Mouse (Mus musculus): ENCODE data around the gene Gm11111. TPM values are rescaled to one million over a fixed set of nuclear protein-coding genes. Genes with fewer than 3 reads are reported as not detected.

The Gm11111 gene
- not detected in 2 replicates for polyA plus RNA-seq (2015; fragmentation: Nextera tagmentation; extraction: Ambion mirVana)

- no peaks in the 10 kb centered on the region for H3K9me3 ChIP-seq
- H3K4me1 ChIP-seq (replicated peaks) = no peaks in the 10 kb centered on the region
- H3K4me2 ChIP-seq (replicated peaks) = no peak within 1 kb of the TSS
- no peak within 1 kb of the TSS for H3K4me3 ChIP-seq (replicated peaks)
- H3K27me3 ChIP-seq (replicated peaks) = no peaks in the 10 kb centered on the region
- H3K36me3 ChIP-seq = no peaks in the 10 kb centered on the region
- ATAC-seq = no peak
- no peak within 1 kb of the TSS for H3K9ac ChIP-seq
- no peak within 1 kb of the TSS for H3K27ac ChIP-seq
Measured at GRCm38 (mm10) chr5:98552395-98552794, at the start of gene Gm11111. Gene Gm11111, plus strand, starts transcription at chr5:98552695.

GRCm38 (mm10) chr5:98516214-98516613 is 36.3 kb upstream of the Gm11111 start:
- H3K9me3 ChIP-seq = no peaks in the 10 kb centered on the region
- 59% methylated on average over 7 of the region's 7 CpGs for WGBS
- H3K9ac ChIP-seq = no peak overlapping the region
- 0 out of 2 replicates have a peak, but pooled peaks cover 3% of the 10 kb centered on the region for H3K4me1 ChIP-seq (replicated peaks)
- ATAC-seq = no peak
- no peak overlapping the region for H3K27ac ChIP-seq
- no peaks in the 10 kb centered on the region for H3K27me3 ChIP-seq (replicated peaks)
- no peaks in the 10 kb centered on the region for H3K36me3 ChIP-seq
- H3K4me3 ChIP-seq (replicated peaks) = no peak overlapping the region
- H3K4me2 ChIP-seq (replicated peaks) = no peak overlapping the region

GRCm38 (mm10) chr5:98520118-98520517 is 32.4 kb upstream of the Gm11111 start:
- no peak for ATAC-seq
- no peak overlapping the region for H3K4me2 ChIP-seq (replicated peaks)

GRCm38 (mm10) chr5:98522270-98522977 is 30.1 kb upstream of the Gm11111 start:
- Histone ChIP-seq H3K9me3 (no peaks in the 10 kb centered on the region), H3K27me3 (replicated peaks) (no peaks in the 10 kb centered on the region), H3K4me3 (replicated peaks) (no peak overlapping the region), H3K9ac (no peak overlapping the region), H3K36me3 (no peaks in the 10 kb centered on the region), H3K4me2 (replicated peaks) (no peak overlapping the region), H3K4me1 (replicated peaks) (0 out of 2 replicates have a peak, but pooled peaks cover 3% of the 10 kb centered on the region), H3K27ac (no peak overlapping the region)
- no peak for ATAC-seq
- 83% methylated on average over 7 of the region's 7 CpGs for WGBS

More at GRCm38 (mm10) chr5:98520118-98520517, 32.4 kb upstream of the Gm11111 start:
- 30% methylated on average over 2 of the region's 2 CpGs for WGBS
- H3K27ac ChIP-seq = no peak overlapping the region
- H3K9ac ChIP-seq = no peak overlapping the region
- H3K27me3 ChIP-seq (replicated peaks) = no peaks in the 10 kb centered on the region
- no peak overlapping the region for H3K4me3 ChIP-seq (replicated peaks)
- no peaks in the 10 kb centered on the region for H3K9me3 ChIP-seq
- no peaks in the 10 kb centered on the region for H3K36me3 ChIP-seq
- 0 out of 2 replicates have a peak, but pooled peaks cover 3% of the 10 kb centered on the region for H3K4me1 ChIP-seq (replicated peaks)

- no peak overlapping the region for H3K4me2 ChIP-seq (replicated peaks)
- WGBS = 82% methylated on average over 7 of the region's 7 CpGs
- H3K4me1 ChIP-seq (replicated peaks) = 0 out of 2 replicates have a peak, but pooled peaks cover 3% of the 10 kb centered on the region
- no peaks in the 10 kb centered on the region for H3K9me3 ChIP-seq
- no peak overlapping the region for H3K4me3 ChIP-seq (replicated peaks)
- no peaks in the 10 kb centered on the region for H3K36me3 ChIP-seq
- no peak overlapping the region for H3K9ac ChIP-seq
- ATAC-seq = peak; percentile 54; the same call in 1 of the 2 replicates
- H3K27me3 ChIP-seq (replicated peaks) = no peaks in the 10 kb centered on the region
- no peak overlapping the region for H3K27ac ChIP-seq
Measured at GRCm38 (mm10) chr5:98523050-98523449, 29.4 kb upstream of the Gm11111 start.

- Histone ChIP-seq H3K36me3 (no peaks in the 10 kb centered on the region), H3K4me3 (replicated peaks) (no peak overlapping the region), H3K27me3 (replicated peaks) (no peaks in the 10 kb centered on the region), H3K4me2 (replicated peaks) (no peak overlapping the region), H3K9me3 (no peaks in the 10 kb centered on the region), H3K4me1 (replicated peaks) (0 out of 2 replicates have a peak, but pooled peaks cover 3% of the 10 kb centered on the region), H3K9ac (no peak overlapping the region), H3K27ac (no peak overlapping the region)
- ATAC-seq = peak; percentile 85
- 78% methylated on average over 1 of the region's 1 CpGs for WGBS
Measured at GRCm38 (mm10) chr5:98523783-98524182, 28.7 kb upstream of the Gm11111 start.

- no peaks in the 10 kb centered on the region for H3K4me1 ChIP-seq (replicated peaks)
- no peak overlapping the region for H3K27ac ChIP-seq
- no peak overlapping the region for H3K4me3 ChIP-seq (replicated peaks)
- no peaks in the 10 kb centered on the region for H3K27me3 ChIP-seq (replicated peaks)
- no peak for ATAC-seq
- H3K9ac ChIP-seq = no peak overlapping the region
- no peaks in the 10 kb centered on the region for H3K9me3 ChIP-seq
- 81% methylated on average over 1 of the region's 1 CpGs for WGBS
- H3K4me2 ChIP-seq (replicated peaks) = no peak overlapping the region
- H3K36me3 ChIP-seq = no peaks in the 10 kb centered on the region
Measured at GRCm38 (mm10) chr5:98541333-98541732, 11.2 kb upstream of the Gm11111 start.

- 35% methylated on average over 5 of the region's 5 CpGs for WGBS
- no peak for ATAC-seq
- no peaks in the 10 kb centered on the region for H3K9me3 ChIP-seq
- no peak overlapping the region for H3K4me3 ChIP-seq (replicated peaks)
- no peak overlapping the region for H3K4me2 ChIP-seq (replicated peaks)
- no peaks in the 10 kb centered on the region for H3K27me3 ChIP-seq (replicated peaks)
- H3K9ac ChIP-seq = no peak overlapping the region
- H3K36me3 ChIP-seq = no peaks in the 10 kb centered on the region
- no peaks in the 10 kb centered on the region for H3K4me1 ChIP-seq (replicated peaks)
- no peak overlapping the region for H3K27ac ChIP-seq
Measured at GRCm38 (mm10) chr5:98550285-98550684, 2.2 kb upstream of the Gm11111 start.

GRCm38 (mm10) chr5:98550873-98551272 is 1.6 kb upstream of the Gm11111 start:
- no peak for ATAC-seq
- no peak overlapping the region for H3K4me2 ChIP-seq (replicated peaks)
- WGBS = 92% methylated on average over 1 of the region's 1 CpGs

GRCm38 (mm10) chr5:98552811-98553601 is 511 bp downstream of the Gm11111 start:
- no peak overlapping the region for H3K4me2 ChIP-seq (replicated peaks)
- H3K36me3 ChIP-seq = no peaks in the 10 kb centered on the region
- WGBS = 67% methylated on average over 7 of the region's 7 CpGs
- ATAC-seq = no peak
- H3K27me3 ChIP-seq (replicated peaks) = no peaks in the 10 kb centered on the region
- no peak overlapping the region for H3K4me3 ChIP-seq (replicated peaks)
- H3K4me1 ChIP-seq (replicated peaks) = no peaks in the 10 kb centered on the region
- H3K9me3 ChIP-seq = no peaks in the 10 kb centered on the region
- H3K9ac ChIP-seq = no peak overlapping the region
- H3K27ac ChIP-seq = no peak overlapping the region

More at GRCm38 (mm10) chr5:98550873-98551272, 1.6 kb upstream of the Gm11111 start:
- Histone ChIP-seq H3K27me3 (replicated peaks) (no peaks in the 10 kb centered on the region), H3K27ac (no peak overlapping the region), H3K9me3 (no peaks in the 10 kb centered on the region), H3K9ac (no peak overlapping the region), H3K4me3 (replicated peaks) (no peak overlapping the region), H3K4me1 (replicated peaks) (no peaks in the 10 kb centered on the region), H3K36me3 (no peaks in the 10 kb centered on the region)

GRCm38 (mm10) chr5:98561301-98561700 is 8.8 kb downstream of the Gm11111 start:
- Histone ChIP-seq H3K9me3 (no peaks in the 10 kb centered on the region), H3K4me2 (replicated peaks) (no peak overlapping the region), H3K4me3 (replicated peaks) (no peak overlapping the region), H3K27ac (no peak overlapping the region), H3K9ac (no peak overlapping the region), H3K36me3 (no peaks in the 10 kb centered on the region), H3K27me3 (replicated peaks) (no peaks in the 10 kb centered on the region), H3K4me1 (replicated peaks) (no peaks in the 10 kb centered on the region)
- no peak for ATAC-seq
- WGBS = 78% methylated on average over 4 of the region's 4 CpGs

- no peaks in the 10 kb centered on the region for H3K4me1 ChIP-seq (replicated peaks)
- H3K9ac ChIP-seq = no peak overlapping the region
- no peaks in the 10 kb centered on the region for H3K27me3 ChIP-seq (replicated peaks)
- no peak overlapping the region for H3K4me2 ChIP-seq (replicated peaks)
- no peak overlapping the region for H3K4me3 ChIP-seq (replicated peaks)
- H3K36me3 ChIP-seq = no peaks in the 10 kb centered on the region
- H3K27ac ChIP-seq = no peak overlapping the region
- no peak for ATAC-seq
- no peaks in the 10 kb centered on the region for H3K9me3 ChIP-seq
- 76% methylated on average over 9 of the region's 9 CpGs for WGBS
Measured at GRCm38 (mm10) chr5:98562806-98563205, 10.3 kb downstream of the Gm11111 start.
